Mouse (Mus musculus): Measurements from ENCODE around the gene Id4. TPM values are rescaled to one million over a fixed set of nuclear protein-coding genes. Genes with fewer than 3 reads are reported as not detected.

Gene Id4
- total and polyA plus RNA-seq, 2 experiments from 2014 or later = 116 to 158 TPM

GRCm38 (mm10) chr13:48261341-48262221 is 553 bp downstream of the Id4 start:
- no peak; the same call in none of the 2 replicates for TF ChIP-seq CTCF (IDR thresholded peaks at IDR 0.05)
- no peaks in the 10 kb centered on the region for H3K4me1 ChIP-seq (ENCODE audit: insufficient read depth, low read length)
- ATAC-seq (ENCODE audit: low FRiP score) = peak; percentile 44
- H3K36me3 ChIP-seq (ENCODE audit: insufficient read depth, low read length) = no peaks in the 10 kb centered on the region
- H3K27me3 ChIP-seq (ENCODE audit: insufficient read depth, low read length) = no peaks in the 10 kb centered on the region
- peak overlapping the region; percentile 87 for H3K4me3 ChIP-seq (ENCODE audit: low read depth, low read length)
- under 1% methylated on average over 94 of the region's 98 CpGs for WGBS
- H3K9me3 ChIP-seq (ENCODE audit: low read length) = no peaks in the 10 kb centered on the region
- peak; percentile 51 for DNase-seq (ENCODE audit: low spot score)
- H3K27ac ChIP-seq (ENCODE audit: low read depth, low read length) = peak overlapping the region; percentile 93
- H3K4me2 ChIP-seq (ENCODE audit: low read depth, low read length, poor library complexity, severe bottlenecking) = peak overlapping the region; percentile 53
- peak overlapping the region; percentile 94 for H3K9ac ChIP-seq (replicated peaks; ENCODE audit: low read length, poor library complexity, severe bottlenecking)

- TF ChIP-seq CTCF (IDR thresholded peaks at IDR 0.05) = no peak
- ATAC-seq (ENCODE audit: low FRiP score) (no peak), DNase-seq (ENCODE audit: low spot score) (peak; percentile 40)
- no peaks in the 10 kb centered on the region for H3K4me1 ChIP-seq (ENCODE audit: insufficient read depth, low read length)
- peak overlapping the region; percentile 53 for H3K4me2 ChIP-seq (ENCODE audit: low read depth, low read length, poor library complexity, severe bottlenecking)
- H3K9ac ChIP-seq (replicated peaks; ENCODE audit: low read length, poor library complexity, severe bottlenecking) = peak overlapping the region; percentile 94
- peak overlapping the region; percentile 93 for H3K27ac ChIP-seq (ENCODE audit: low read depth, low read length)
- H3K9me3 ChIP-seq (ENCODE audit: low read length) = no peaks in the 10 kb centered on the region
- peak overlapping the region; percentile 87 for H3K4me3 ChIP-seq (ENCODE audit: low read depth, low read length)
- no peaks in the 10 kb centered on the region for H3K27me3 ChIP-seq (ENCODE audit: insufficient read depth, low read length)
- no peaks in the 10 kb centered on the region for H3K36me3 ChIP-seq (ENCODE audit: insufficient read depth, low read length)
- WGBS = under 1% methylated on average over 24 of the region's 25 CpGs
Measured at GRCm38 (mm10) chr13:48262451-48262969, 1.5 kb downstream of the Id4 start.

DNA sequence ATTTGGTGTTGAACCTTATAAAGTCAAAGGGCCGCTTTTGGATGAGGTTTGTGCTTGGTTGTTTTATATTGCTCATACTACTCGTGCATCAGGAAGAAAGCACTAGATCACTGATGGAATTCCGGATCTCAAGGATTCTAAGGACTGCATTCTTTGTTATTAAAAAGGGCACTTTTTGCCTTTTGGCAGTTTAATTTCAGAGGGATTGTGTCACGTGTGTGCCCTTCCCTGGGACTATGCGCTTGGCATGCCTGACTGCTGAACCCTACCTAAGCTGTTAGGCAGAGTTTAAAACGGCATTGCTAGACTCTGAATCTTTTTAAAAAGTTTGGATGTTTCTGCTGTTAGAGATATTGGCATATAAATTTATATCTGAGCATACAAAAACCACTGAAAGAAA is 4.0 kb downstream of the Id4 start:
- peak overlapping the region; percentile 52 for H3K4me2 ChIP-seq (ENCODE audit: low read depth, low read length, poor library complexity, severe bottlenecking)
- TF ChIP-seq CTCF (IDR thresholded peaks at IDR 0.05) = no peak
- DNase-seq (ENCODE audit: low spot score) (no peak), ATAC-seq (ENCODE audit: low FRiP score) (no peak)
- no peaks in the 10 kb centered on the region for H3K27me3 ChIP-seq (ENCODE audit: insufficient read depth, low read length)
- no peaks in the 10 kb centered on the region for H3K36me3 ChIP-seq (ENCODE audit: insufficient read depth, low read length)
- WGBS = 35% methylated on average over 6 of the region's 6 CpGs
- no peaks in the 10 kb centered on the region for H3K4me1 ChIP-seq (ENCODE audit: insufficient read depth, low read length)
- peak overlapping the region; percentile 45; the same call in 1 of the 2 replicates for H3K9ac ChIP-seq (replicated peaks; ENCODE audit: low read length, poor library complexity, severe bottlenecking)
- no peaks in the 10 kb centered on the region for H3K9me3 ChIP-seq (ENCODE audit: low read length)
- H3K27ac ChIP-seq (ENCODE audit: low read depth, low read length) = no peak overlapping the region
- H3K4me3 ChIP-seq (ENCODE audit: low read depth, low read length) = peak overlapping the region; percentile 87

GRCm38 (mm10) chr13:48273451-48274069 is 12.5 kb downstream of the Id4 start:
- DNase-seq (ENCODE audit: low spot score) = peak; percentile 78
- ATAC-seq (ENCODE audit: low FRiP score) = peak; percentile 80; the same call in 1 of the 2 replicates
- Histone ChIP-seq H3K9ac (replicated peaks; ENCODE audit: low read length, poor library complexity, severe bottlenecking) (peak overlapping the region; percentile 19; the same call in 1 of the 2 replicates), H3K4me1 (ENCODE audit: insufficient read depth, low read length) (peaks cover 3% of the 10 kb centered on the region; the same call in 1 of the 2 replicates), H3K4me2 (ENCODE audit: low read depth, low read length, poor library complexity, severe bottlenecking) (peak overlapping the region; percentile 51), H3K27ac (ENCODE audit: low read depth, low read length) (no peak overlapping the region), H3K4me3 (ENCODE audit: low read depth, low read length) (no peak overlapping the region), H3K9me3 (ENCODE audit: low read length) (no peaks in the 10 kb centered on the region), H3K36me3 (ENCODE audit: insufficient read depth, low read length) (no peaks in the 10 kb centered on the region), H3K27me3 (ENCODE audit: insufficient read depth, low read length) (no peaks in the 10 kb centered on the region)
- WGBS = 4% methylated on average over 15 of the region's 15 CpGs
- TF ChIP-seq CTCF (IDR thresholded peaks at IDR 0.05) = peak; percentile 88

DNA sequence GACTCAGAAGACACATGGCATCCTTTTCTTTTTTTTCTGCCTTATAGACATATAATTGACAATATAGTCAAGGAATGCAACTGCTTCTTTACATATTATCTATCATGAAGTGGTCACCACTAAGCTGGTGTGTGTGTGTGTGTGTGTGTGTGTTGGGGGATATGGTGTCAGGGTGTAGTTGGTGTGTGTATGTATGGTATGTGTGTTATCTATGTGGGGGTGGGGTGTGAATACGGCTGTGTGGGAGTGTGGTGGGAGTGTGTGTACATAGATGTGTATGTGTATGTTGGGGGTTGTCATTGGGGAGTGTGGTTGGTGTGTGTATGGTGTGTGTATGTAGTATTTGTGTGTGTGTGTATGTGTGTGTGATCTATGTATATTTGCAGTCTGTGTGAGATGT is 13.1 kb downstream of the Id4 start:
- ATAC-seq (ENCODE audit: low FRiP score) = no peak
- 97% methylated on average over 1 of the region's 1 CpGs for WGBS

More for the DNA sequence above, 13.1 kb downstream of the Id4 start:
- H3K4me3 ChIP-seq (ENCODE audit: low read depth, low read length) = no peak overlapping the region
- DNase-seq (ENCODE audit: low spot score) = no peak
- no peaks in the 10 kb centered on the region for H3K36me3 ChIP-seq (ENCODE audit: insufficient read depth, low read length)
- no peaks in the 10 kb centered on the region for H3K9me3 ChIP-seq (ENCODE audit: low read length)
- TF ChIP-seq CTCF (IDR thresholded peaks at IDR 0.05) = no peak
- H3K4me2 ChIP-seq (ENCODE audit: low read depth, low read length, poor library complexity, severe bottlenecking) = no peak overlapping the region
- H3K9ac ChIP-seq (replicated peaks; ENCODE audit: low read length, poor library complexity, severe bottlenecking) = no peak overlapping the region
- no peak overlapping the region for H3K27ac ChIP-seq (ENCODE audit: low read depth, low read length)
- peaks cover 3% of the 10 kb centered on the region; the same call in 1 of the 2 replicates for H3K4me1 ChIP-seq (ENCODE audit: insufficient read depth, low read length)
- H3K27me3 ChIP-seq (ENCODE audit: insufficient read depth, low read length) = no peaks in the 10 kb centered on the region
